Mouse (Mus musculus) kidney, adult 2 months (tissue): ENCODE measurements at regions not wholly inside any gene's neighbourhood (a gene's known extent, or its start where the extent isn't known, plus 50 kb on each side); places are given as distances from the start of the nearest gene placed in this dataset.

Experiments used
- DNase-seq: peaks from one replicate; pipeline ENCODE4 v3.0.0; 2021
- H3K27ac ChIP-seq: fragments of 200-500 bp; 2 replicates; pipeline ENCODE4 v1.5.1; 2012; ENCODE audit warnings: low read depth, low read length, control low read depth, inconsistent platforms; ENCODE audit not compliant: insufficient read depth
- H3K27me3 ChIP-seq: fragments of 200-500 bp; replicated peaks from 2 replicates; pipeline ENCODE4 v1.6.1; 2012; ENCODE audit warnings: mild to moderate bottlenecking, moderate library complexity, low read length, inconsistent platforms; ENCODE audit not compliant: control insufficient read depth, insufficient read depth
- H3K36me3 ChIP-seq: fragments of 200-500 bp; 2 replicates; pipeline ENCODE4 v1.6.1; 2012; ENCODE audit warnings: mild to moderate bottlenecking, moderate library complexity, low read length, inconsistent platforms; ENCODE audit not compliant: control insufficient read depth, insufficient read depth
- H3K4me1 ChIP-seq: fragments of 200-500 bp; 2 replicates; pipeline ENCODE4 v1.6.1; 2011; ENCODE audit warnings: low read length; ENCODE audit not compliant: control insufficient read depth, insufficient read depth
- H3K4me3 ChIP-seq: fragments of 200-500 bp; 2 replicates; pipeline ENCODE4 v1.5.1; 2011; ENCODE audit warnings: mild to moderate bottlenecking, low read depth, low read length, control low read depth; ENCODE audit not compliant: insufficient read depth
- CTCF ChIP-seq: fragments of 200-500 bp; conservative IDR thresholded peaks from 2 replicates; pipeline ENCODE4 v1.5.1; 2011; ENCODE audit warnings: low read depth, mild to moderate bottlenecking, control low read depth, low read length, moderate library complexity, mixed read lengths; ENCODE audit not compliant: insufficient read depth, insufficient read length
- POLR2A ChIP-seq: fragments of 200-500 bp; IDR thresholded peaks from one replicate; pipeline ENCODE4 v1.6.1; 2011; ENCODE audit warnings: low read depth, low read length, control low read depth
- WGBS: fragments of 180-500 bp; shearing (Covaris S2); methylation state at CpG from one replicate; pipeline ENCODE4 v1.1.7; 2018; 5-methylcytosine and 5-hydroxymethylcytosine counted together

DNA sequence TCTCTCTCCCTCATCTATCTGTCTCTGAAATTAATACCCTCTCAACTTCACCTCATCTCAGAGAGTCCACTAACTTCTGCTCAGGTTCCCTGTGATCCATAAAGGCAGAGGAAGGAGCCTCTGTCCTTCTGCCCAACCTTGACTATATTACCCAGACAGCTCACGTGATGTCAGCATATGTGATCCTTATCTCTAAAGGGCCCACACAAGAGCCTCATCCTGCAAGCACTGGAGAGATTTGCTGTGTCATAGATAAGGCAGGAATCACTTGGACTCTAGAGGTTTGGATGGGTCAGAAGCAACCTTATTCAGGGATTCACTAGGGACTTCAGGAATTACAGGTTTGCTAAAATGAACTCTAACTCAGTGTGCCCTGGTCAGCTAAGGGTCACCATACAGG is 315.3 kb upstream of the Kdm8 start:
- Histone ChIP-seq H3K27me3 (no peaks in the 10 kb centered on the region), H3K36me3 (no peaks in the 10 kb centered on the region), H3K4me3 (no peak overlapping the region), H3K4me1 (no peaks in the 10 kb centered on the region), H3K27ac (no peak overlapping the region)
- DNase-seq: no peak
- WGBS: 58% methylated on average over 1 of the region's 1 CpGs
- TF ChIP-seq CTCF (no peak), POLR2A (no peak)

DNA sequence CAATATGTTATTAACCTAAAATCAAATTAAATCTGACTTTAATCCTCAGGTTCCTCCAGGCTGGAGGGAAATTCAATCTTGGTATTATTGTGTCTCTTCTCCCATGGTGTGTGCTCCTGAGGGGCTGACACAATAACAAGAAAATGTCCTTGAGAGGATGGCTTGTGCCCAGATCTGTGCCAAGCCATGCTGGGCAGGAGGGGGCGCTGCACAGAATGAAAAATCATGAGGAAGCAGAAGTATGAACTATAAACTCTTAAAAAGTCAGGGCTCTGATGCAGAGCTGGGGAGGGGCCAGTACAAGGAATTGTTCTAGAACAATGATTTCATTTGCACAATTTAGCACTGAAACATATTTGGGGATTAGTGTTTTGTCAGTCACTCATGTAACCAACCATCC is 312.5 kb upstream of the Kdm8 start:
- no peak for DNase-seq
- WGBS: 58% methylated on average over 1 of the region's 1 CpGs
- Histone ChIP-seq H3K4me3 (no peak overlapping the region), H3K4me1 (no peaks in the 10 kb centered on the region), H3K27me3 (no peaks in the 10 kb centered on the region), H3K27ac (no peak overlapping the region), H3K36me3 (no peaks in the 10 kb centered on the region)
- TF ChIP-seq CTCF: no peak
- no peak for TF ChIP-seq POLR2A

DNA sequence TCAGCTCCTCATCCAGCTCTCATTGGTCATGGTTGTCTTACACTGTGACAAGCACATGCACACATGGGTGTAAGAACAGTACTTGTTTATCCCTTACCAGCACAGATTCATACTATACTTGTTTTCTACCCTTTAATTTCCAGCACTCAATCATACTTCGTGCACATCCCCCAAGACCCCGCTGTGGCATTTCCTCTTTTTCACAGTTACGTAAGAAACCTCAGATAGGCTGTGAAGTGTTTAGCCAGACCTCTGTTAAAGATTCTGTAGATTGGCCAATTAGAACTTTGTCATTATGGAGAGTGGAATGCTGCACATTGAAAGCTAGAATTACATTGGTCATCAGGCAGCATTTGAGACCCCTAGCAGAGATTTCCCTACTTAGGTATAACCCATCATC is 305.9 kb upstream of the Kdm8 start:
- Histone ChIP-seq H3K4me3 (no peak overlapping the region), H3K27ac (no peak overlapping the region), H3K36me3 (no peaks in the 10 kb centered on the region), H3K4me1 (no peaks in the 10 kb centered on the region), H3K27me3 (no peaks in the 10 kb centered on the region)
- TF ChIP-seq POLR2A (no peak), CTCF (no peak)
- no peak for DNase-seq
- 81% methylated on average over 3 of the region's 3 CpGs for WGBS

DNA sequence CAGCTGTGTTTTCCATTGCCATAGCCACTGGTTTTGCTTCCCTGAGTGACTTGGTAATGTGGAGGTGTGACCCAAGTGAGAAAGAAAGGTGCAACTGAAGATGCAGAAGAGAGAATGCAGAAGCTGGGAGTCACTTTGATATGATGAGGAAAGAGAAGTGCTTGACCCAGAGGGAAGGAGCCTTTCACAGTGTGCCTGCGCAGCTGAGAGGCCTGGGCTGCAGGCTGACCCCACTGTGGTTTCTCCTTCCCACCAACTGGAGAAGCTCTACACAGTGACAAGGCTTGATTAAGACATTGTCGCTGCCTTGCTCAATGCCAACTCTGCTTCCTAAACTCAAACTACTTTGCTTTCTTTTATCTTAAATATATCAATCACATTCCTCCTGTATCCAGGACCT is 305.3 kb upstream of the Kdm8 start:
- TF ChIP-seq POLR2A (no peak), CTCF (no peak)

DNA sequence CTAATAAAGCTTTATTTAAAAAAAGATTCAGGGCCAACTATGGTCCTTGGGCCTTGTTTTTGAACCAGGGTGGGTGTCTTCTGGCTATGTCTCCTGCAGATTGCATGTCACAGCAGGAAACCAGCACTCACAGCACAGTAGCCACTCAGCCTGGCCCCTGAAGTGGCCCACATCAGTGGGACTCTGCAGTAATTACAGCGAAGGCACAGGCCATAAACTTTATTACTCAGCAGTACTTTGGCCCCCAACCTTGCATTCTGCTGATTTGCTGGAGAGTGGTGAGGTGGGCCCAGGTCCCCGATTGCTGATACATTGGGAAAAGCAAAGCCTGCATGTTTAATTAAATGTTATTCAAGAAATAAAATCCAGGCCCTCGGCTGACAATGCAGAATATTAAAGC is 303.6 kb upstream of the Kdm8 start:
- no peak overlapping the region for H3K4me3 ChIP-seq
- 16% methylated on average over 3 of the region's 3 CpGs for WGBS
- TF ChIP-seq POLR2A: no peak
- TF ChIP-seq CTCF: no peak
- no peaks in the 10 kb centered on the region for H3K4me1 ChIP-seq
- no peaks in the 10 kb centered on the region for H3K27me3 ChIP-seq
- no peak overlapping the region for H3K27ac ChIP-seq
- H3K36me3 ChIP-seq: no peaks in the 10 kb centered on the region
- DNase-seq: no peak

More for the DNA sequence above, 305.3 kb upstream of the Kdm8 start:
- no peak for DNase-seq
- no peaks in the 10 kb centered on the region for H3K36me3 ChIP-seq
- WGBS: 93% methylated on average over 2 of the region's 2 CpGs
- H3K27me3 ChIP-seq: no peaks in the 10 kb centered on the region
- H3K27ac ChIP-seq: no peak overlapping the region
- H3K4me1 ChIP-seq: no peaks in the 10 kb centered on the region
- H3K4me3 ChIP-seq: no peak overlapping the region

GRCm38 (mm10) chr7:125141864-125142263 is 302.6 kb upstream of the Kdm8 start:
- H3K4me1 ChIP-seq: no peaks in the 10 kb centered on the region
- peak; percentile 1 for DNase-seq
- H3K36me3 ChIP-seq: no peaks in the 10 kb centered on the region
- H3K27ac ChIP-seq: no peak overlapping the region
- no peak overlapping the region for H3K4me3 ChIP-seq
- no peaks in the 10 kb centered on the region for H3K27me3 ChIP-seq
- WGBS: 53% methylated on average over 1 of the region's 1 CpGs
- TF ChIP-seq POLR2A (no peak), CTCF (no peak)

DNA sequence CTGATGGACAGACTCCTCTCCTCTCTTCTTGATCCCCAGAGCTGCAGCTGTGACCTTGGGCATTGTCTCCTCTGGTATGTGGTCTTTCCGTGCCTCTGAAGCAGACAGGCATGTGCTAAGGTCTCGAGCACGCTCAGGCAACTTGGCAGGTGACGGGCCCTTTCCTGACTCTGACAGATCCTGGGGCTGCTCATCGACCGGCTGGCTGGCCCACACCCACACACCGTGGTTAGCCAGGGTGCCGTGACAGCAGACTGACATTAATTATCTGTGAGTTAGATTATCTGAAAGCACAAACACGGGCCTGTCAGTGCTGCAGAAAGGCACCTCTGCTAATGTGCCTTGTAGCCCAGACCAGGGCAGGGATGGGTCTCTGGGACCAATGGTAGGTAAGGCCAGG is 298.5 kb upstream of the Kdm8 start:
- no peak for DNase-seq

GRCm38 (mm10) chr7:125149151-125149550 is 295.3 kb upstream of the Kdm8 start:
- WGBS: 92% methylated on average over 2 of the region's 2 CpGs
- DNase-seq: no peak
- TF ChIP-seq POLR2A (no peak), CTCF (no peak)

More for the DNA sequence above, 298.5 kb upstream of the Kdm8 start:
- no peak overlapping the region for H3K27ac ChIP-seq
- no peaks in the 10 kb centered on the region for H3K27me3 ChIP-seq
- no peaks in the 10 kb centered on the region for H3K36me3 ChIP-seq
- no peaks in the 10 kb centered on the region for H3K4me1 ChIP-seq
- WGBS: 32% methylated on average over 9 of the region's 9 CpGs
- TF ChIP-seq CTCF (no peak), POLR2A (no peak)
- H3K4me3 ChIP-seq: no peak overlapping the region

More at GRCm38 (mm10) chr7:125149151-125149550, 295.3 kb upstream of the Kdm8 start:
- Histone ChIP-seq H3K27ac (no peak overlapping the region), H3K4me3 (no peak overlapping the region), H3K4me1 (no peaks in the 10 kb centered on the region), H3K27me3 (no peaks in the 10 kb centered on the region), H3K36me3 (no peaks in the 10 kb centered on the region)
